Mouse (Mus musculus) neural tube, embryonic 14.5 days (tissue): ENCODE measurements around the gene Fgfr2. TPM values are rescaled to one million over a fixed set of nuclear protein-coding genes. Genes with fewer than 3 reads are reported as not detected.

Source experiments
- ATAC-seq: fragments of 200-750 bp; cut with Nextera tagmentation; 2 replicates; pipeline ENCODE4 v1.8.0; 2017; ENCODE audit warnings: low read depth, mild to moderate bottlenecking, moderate TSS enrichment, moderate library complexity
- H3K27ac ChIP-seq: fragments of 300-500 bp; sonication (generic); 2 replicates; pipeline ENCODE4 v1.5.1; 2014; ENCODE audit warnings: low read depth, mild to moderate bottlenecking, control low read depth, low read length, moderate library complexity, mixed read lengths
- H3K27me3 ChIP-seq: fragments of 300-500 bp; sonication (generic); 2 replicates; pipeline ENCODE4 v1.6.1; 2014; ENCODE audit warnings: low read length; ENCODE audit not compliant: control insufficient read depth, insufficient read depth
- H3K36me3 ChIP-seq: fragments of 300-500 bp; sonication (generic); 2 replicates; pipeline ENCODE4 v1.6.1; 2014; ENCODE audit warnings: low read length, mixed read lengths; ENCODE audit not compliant: control insufficient read depth, insufficient read depth
- H3K4me1 ChIP-seq: fragments of 300-500 bp; sonication (generic); 2 replicates; pipeline ENCODE4 v1.6.1; 2014; ENCODE audit warnings: low read length; ENCODE audit not compliant: control insufficient read depth, insufficient read depth
- H3K4me2 ChIP-seq: fragments of 300-500 bp; sonication (generic); 2 replicates; pipeline ENCODE4 v1.6.1; 2014; ENCODE audit warnings: mild to moderate bottlenecking, low read depth, low read length, control low read depth
- H3K4me3 ChIP-seq: fragments of 300-500 bp; sonication (generic); 2 replicates; pipeline ENCODE4 v1.5.1; 2014; ENCODE audit warnings: low read depth, low read length, control low read depth, mixed read lengths
- H3K9ac ChIP-seq: fragments of 300-500 bp; sonication (generic); replicated peaks from 2 replicates; pipeline ENCODE4 v1.6.1; 2014; ENCODE audit warnings: low read depth, mild to moderate bottlenecking, control low read depth, low read length, mixed read lengths
- H3K9me3 ChIP-seq: fragments of 300-500 bp; sonication (generic); 2 replicates; pipeline ENCODE4 v1.6.1; 2016; ENCODE audit warnings: low read length; ENCODE audit not compliant: control insufficient read depth
- WGBS: fragments of 180-500 bp; shearing (Covaris S2); extraction: QIAGEN DNeasy Blood & Tissue Kit; methylation state at CpG from one replicate; pipeline ENCODE4 v1.1.7; 2014; 5-methylcytosine and 5-hydroxymethylcytosine counted together
- polyA plus RNA-seq: library from polyadenylated mRNA; unstranded; fragments of >200 nt; fragmentation: Nextera tagmentation; extraction: Ambion mirVana; gene quantifications from 2 replicates; pipeline ENCODE4 v1.2.1, GENCODE M21; 2014

Fgfr2 gene
- polyA plus RNA-seq, 1 experiment from 2014 or later, result 28.1 TPM

GRCm38 (mm10) chr7:133078929-133079328 lies 44.2 kb downstream of the Fgfr2 start:
- ATAC-seq, result no peak
- peaks cover 36% of the 10 kb centered on the region for H3K4me1 ChIP-seq

GRCm38 (mm10) chr7:133074462-133075133 lies 48.6 kb downstream of the Fgfr2 start:
- ATAC-seq, result no peak

More at GRCm38 (mm10) chr7:133078929-133079328, 44.2 kb downstream of the Fgfr2 start:
- H3K27me3 ChIP-seq, result no peaks in the 10 kb centered on the region
- H3K27ac ChIP-seq, result no peak overlapping the region
- no peaks in the 10 kb centered on the region for H3K9me3 ChIP-seq
- H3K4me2 ChIP-seq, result no peak overlapping the region
- no peak overlapping the region for H3K9ac ChIP-seq
- no peaks in the 10 kb centered on the region for H3K36me3 ChIP-seq
- no peak overlapping the region for H3K4me3 ChIP-seq
- WGBS, result 78% methylated on average over 1 of the region's 1 CpGs

GRCm38 (mm10) chr7:133073147-133073651 lies 50.0 kb downstream of the Fgfr2 start:
- Histone ChIP-seq H3K9ac (no peak overlapping the region), H3K4me3 (no peak overlapping the region), H3K4me1 (peaks cover 64% of the 10 kb centered on the region), H3K36me3 (no peaks in the 10 kb centered on the region), H3K9me3 (no peaks in the 10 kb centered on the region), H3K27me3 (no peaks in the 10 kb centered on the region), H3K4me2 (no peak overlapping the region), H3K27ac (no peak overlapping the region)
- no peak for ATAC-seq
- WGBS, result 25% methylated on average over 9 of the region's 9 CpGs

More at GRCm38 (mm10) chr7:133074462-133075133, 48.6 kb downstream of the Fgfr2 start:
- Histone ChIP-seq H3K36me3 (no peaks in the 10 kb centered on the region), H3K9ac (no peak overlapping the region), H3K27me3 (no peaks in the 10 kb centered on the region), H3K4me2 (no peak overlapping the region), H3K9me3 (no peaks in the 10 kb centered on the region), H3K4me3 (no peak overlapping the region), H3K4me1 (peaks cover 51% of the 10 kb centered on the region), H3K27ac (no peak overlapping the region; the same call in 1 of the 2 replicates)
- 26% methylated on average over 10 of the region's 10 CpGs for WGBS

GRCm38 (mm10) chr7:133072535-133072934 lies 50.6 kb downstream of the Fgfr2 start:
- Histone ChIP-seq H3K36me3 (no peaks in the 10 kb centered on the region), H3K27ac (no peak overlapping the region)
- 28% methylated on average over 4 of the region's 4 CpGs for WGBS

GRCm38 (mm10) chr7:133067321-133067841 lies 55.8 kb downstream of the Fgfr2 start:
- no peaks in the 10 kb centered on the region for H3K9me3 ChIP-seq
- peaks cover 62% of the 10 kb centered on the region for H3K4me1 ChIP-seq
- ATAC-seq, result peak; percentile 44
- no peak overlapping the region for H3K9ac ChIP-seq
- H3K27ac ChIP-seq, result peak overlapping the region; percentile 7
- no peaks in the 10 kb centered on the region for H3K36me3 ChIP-seq
- H3K4me2 ChIP-seq, result no peak overlapping the region
- H3K4me3 ChIP-seq, result no peak overlapping the region
- no peaks in the 10 kb centered on the region for H3K27me3 ChIP-seq
- 27% methylated on average over 7 of the region's 7 CpGs for WGBS

More at GRCm38 (mm10) chr7:133072535-133072934, 50.6 kb downstream of the Fgfr2 start:
- no peak overlapping the region for H3K4me2 ChIP-seq
- no peak for ATAC-seq
- H3K4me1 ChIP-seq, result peaks cover 71% of the 10 kb centered on the region
- H3K9me3 ChIP-seq, result no peaks in the 10 kb centered on the region
- no peak overlapping the region for H3K9ac ChIP-seq
- no peaks in the 10 kb centered on the region for H3K27me3 ChIP-seq
- H3K4me3 ChIP-seq, result no peak overlapping the region

- WGBS, result 16% methylated on average over 6 of the region's 6 CpGs
Measured at GRCm38 (mm10) chr7:133066776-133067175, 56.4 kb downstream of the Fgfr2 start.

GRCm38 (mm10) chr7:133062055-133062454 lies 61.1 kb downstream of the Fgfr2 start:
- Histone ChIP-seq H3K36me3 (no peaks in the 10 kb centered on the region), H3K9ac (no peak overlapping the region), H3K27ac (no peak overlapping the region), H3K4me2 (no peak overlapping the region), H3K4me3 (no peak overlapping the region), H3K9me3 (no peaks in the 10 kb centered on the region), H3K4me1 (peaks cover 23% of the 10 kb centered on the region), H3K27me3 (no peaks in the 10 kb centered on the region)
- 87% methylated on average over 3 of the region's 3 CpGs for WGBS
- no peak for ATAC-seq

More at GRCm38 (mm10) chr7:133066776-133067175, 56.4 kb downstream of the Fgfr2 start:
- H3K36me3 ChIP-seq, result no peaks in the 10 kb centered on the region
- H3K4me3 ChIP-seq, result no peak overlapping the region
- no peak overlapping the region for H3K4me2 ChIP-seq
- H3K9ac ChIP-seq, result no peak overlapping the region
- no peaks in the 10 kb centered on the region for H3K9me3 ChIP-seq
- no peaks in the 10 kb centered on the region for H3K27me3 ChIP-seq
- ATAC-seq, result peak; percentile 36
- peak overlapping the region; percentile 18; the same call in 1 of the 2 replicates for H3K27ac ChIP-seq
- H3K4me1 ChIP-seq, result peaks cover 56% of the 10 kb centered on the region

DNA sequence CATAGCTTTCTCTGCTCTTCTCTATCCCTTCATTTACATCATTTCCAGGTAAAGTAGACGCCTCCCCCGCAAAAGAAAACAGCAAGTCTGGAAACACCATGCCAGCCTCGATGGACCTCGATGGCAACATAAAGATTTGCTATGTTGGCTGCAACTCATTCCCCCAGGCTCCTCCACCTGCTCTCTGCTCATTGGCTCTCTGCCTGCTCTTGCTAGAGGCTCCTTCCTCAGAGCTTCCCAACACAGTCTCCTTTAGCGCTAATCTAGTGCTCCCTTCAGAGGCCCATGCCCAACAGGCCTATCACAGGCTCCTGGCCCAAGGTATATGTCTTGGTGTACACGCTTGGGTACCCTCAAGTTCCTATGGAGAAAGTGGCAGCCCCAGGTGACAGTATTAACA lies 63.0 kb downstream of the Fgfr2 start:
- Histone ChIP-seq H3K36me3 (peaks cover 2% of the 10 kb centered on the region; the same call in 1 of the 2 replicates), H3K4me2 (no peak overlapping the region), H3K4me3 (no peak overlapping the region), H3K9ac (no peak overlapping the region), H3K27me3 (no peaks in the 10 kb centered on the region), H3K9me3 (no peaks in the 10 kb centered on the region), H3K27ac (no peak overlapping the region), H3K4me1 (peaks cover 9% of the 10 kb centered on the region)
- no peak for ATAC-seq
- 85% methylated on average over 6 of the region's 6 CpGs for WGBS

- ATAC-seq, result peak; percentile 51; the same call in 1 of the 2 replicates
Measured at GRCm38 (mm10) chr7:133059517-133060104, 63.5 kb downstream of the Fgfr2 start.

More at GRCm38 (mm10) chr7:133059517-133060104, 63.5 kb downstream of the Fgfr2 start:
- WGBS, result 48% methylated on average over 9 of the region's 9 CpGs
- Histone ChIP-seq H3K4me2 (no peak overlapping the region), H3K27me3 (no peaks in the 10 kb centered on the region), H3K27ac (no peak overlapping the region; the same call in 1 of the 2 replicates), H3K9me3 (no peaks in the 10 kb centered on the region), H3K4me1 (peaks cover 9% of the 10 kb centered on the region), H3K9ac (no peak overlapping the region), H3K36me3 (peaks cover 3% of the 10 kb centered on the region; the same call in 1 of the 2 replicates), H3K4me3 (no peak overlapping the region)
